Mouse (Mus musculus): ENCODE measurements around the gene Nfia. TPM values are rescaled to one million over a fixed set of nuclear protein-coding genes. Genes with fewer than 3 reads are reported as not detected.

The Nfia gene
- polyA plus RNA-seq, 1 experiment from 2014 or later = 15.9 TPM

- no peak overlapping the region for H3K27ac ChIP-seq (ENCODE audit: low read depth, low read length)
- no peaks in the 10 kb centered on the region for H3K36me3 ChIP-seq (ENCODE audit: control insufficient read depth, insufficient read depth)
- H3K4me1 ChIP-seq (replicated peaks; ENCODE audit: control insufficient read depth, insufficient read depth, low read length) = no peaks in the 10 kb centered on the region; the same call in 1 of the 2 replicates
- no peak for TF ChIP-seq CTCF (IDR thresholded peaks at IDR 0.05; ENCODE audit: low read depth)
- no peak overlapping the region for H3K9ac ChIP-seq (ENCODE audit: low read depth, low read length)
- ATAC-seq = no peak
- H3K4me2 ChIP-seq (replicated peaks; ENCODE audit: low read depth) = no peak overlapping the region
- no peaks in the 10 kb centered on the region for H3K9me3 ChIP-seq (ENCODE audit: control insufficient read depth)
- no peaks in the 10 kb centered on the region for H3K27me3 ChIP-seq (replicated peaks; ENCODE audit: control insufficient read depth, insufficient read depth, low read length)
- H3K4me3 ChIP-seq (ENCODE audit: low read depth, low read length) = no peak overlapping the region
- WGBS = 64% methylated on average over 1 of the region's 1 CpGs
Observed at GRCm38 (mm10) chr4:97963951-97964350, 191.4 kb downstream of the Nfia start.

DNA sequence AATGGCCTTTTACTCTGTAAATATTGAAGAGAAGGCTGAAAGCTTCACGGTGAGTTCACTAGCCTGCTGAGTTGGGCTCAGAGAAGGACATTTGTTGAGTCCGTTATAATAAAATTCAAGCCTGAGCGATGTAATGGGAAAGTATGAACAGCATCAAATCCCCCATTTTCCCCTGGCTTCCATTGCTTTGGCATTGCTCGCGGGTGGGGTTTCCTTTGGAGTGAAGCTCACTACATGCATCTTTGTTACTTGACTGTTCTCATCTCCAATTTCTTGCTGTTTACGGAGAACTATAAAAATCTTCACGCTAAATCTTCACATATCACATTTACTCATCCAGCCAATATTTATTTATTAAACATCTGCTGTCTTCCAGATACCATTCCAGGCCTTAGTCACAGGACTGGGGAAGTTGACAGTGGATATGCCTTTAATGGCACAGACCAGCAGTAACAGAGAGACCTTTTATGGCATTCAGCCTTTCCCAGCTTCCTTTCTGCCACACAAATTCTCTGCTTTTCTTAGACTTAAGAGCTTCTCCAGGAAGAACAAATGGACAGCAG is 196.3 kb downstream of the Nfia start:
- H3K4me3 ChIP-seq (ENCODE audit: low read depth, low read length) = no peak overlapping the region
- H3K27me3 ChIP-seq (replicated peaks; ENCODE audit: control insufficient read depth, insufficient read depth, low read length) = no peaks in the 10 kb centered on the region
- ATAC-seq = no peak
- no peak overlapping the region for H3K9ac ChIP-seq (ENCODE audit: low read depth, low read length)
- H3K9me3 ChIP-seq (ENCODE audit: control insufficient read depth) = no peaks in the 10 kb centered on the region
- no peaks in the 10 kb centered on the region for H3K36me3 ChIP-seq (ENCODE audit: control insufficient read depth, insufficient read depth)
- no peak overlapping the region for H3K27ac ChIP-seq (ENCODE audit: low read depth, low read length)
- TF ChIP-seq CTCF (IDR thresholded peaks at IDR 0.05; ENCODE audit: low read depth) = no peak
- no peaks in the 10 kb centered on the region; the same call in 1 of the 2 replicates for H3K4me1 ChIP-seq (replicated peaks; ENCODE audit: control insufficient read depth, insufficient read depth, low read length)
- 80% methylated on average over 7 of the region's 7 CpGs for whole genome bisulfite sequencing
- H3K4me2 ChIP-seq (replicated peaks; ENCODE audit: low read depth) = no peak overlapping the region

DNA sequence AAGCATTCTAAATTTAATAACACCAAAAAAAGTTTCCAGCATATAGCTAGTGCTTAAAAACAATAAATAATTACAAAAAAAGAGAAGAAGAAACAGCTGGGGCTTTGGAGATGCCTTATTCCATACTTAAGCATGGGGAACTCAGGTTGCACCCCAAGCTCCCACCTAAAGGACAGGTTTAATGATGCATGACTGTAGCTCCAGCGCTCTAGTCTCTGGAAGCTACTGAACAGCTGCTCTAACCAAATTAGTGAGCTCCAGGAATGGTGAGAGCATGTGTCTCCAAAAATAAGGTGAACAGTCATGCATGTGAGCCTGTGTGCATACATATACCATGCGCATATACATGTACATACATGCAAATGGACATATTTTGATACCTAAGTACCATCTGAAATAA is 200.5 kb downstream of the Nfia start:
- no peak overlapping the region for H3K27ac ChIP-seq (ENCODE audit: low read depth, low read length)
- H3K4me2 ChIP-seq (replicated peaks; ENCODE audit: low read depth) = no peak overlapping the region
- H3K4me1 ChIP-seq (replicated peaks; ENCODE audit: control insufficient read depth, insufficient read depth, low read length) = no peaks in the 10 kb centered on the region; the same call in 1 of the 2 replicates
- H3K36me3 ChIP-seq (ENCODE audit: control insufficient read depth, insufficient read depth) = no peaks in the 10 kb centered on the region
- no peak overlapping the region for H3K9ac ChIP-seq (ENCODE audit: low read depth, low read length)
- TF ChIP-seq CTCF (IDR thresholded peaks at IDR 0.05; ENCODE audit: low read depth) = no peak
- WGBS = 96% methylated on average over 2 of the region's 2 CpGs
- H3K27me3 ChIP-seq (replicated peaks; ENCODE audit: control insufficient read depth, insufficient read depth, low read length) = no peaks in the 10 kb centered on the region
- ATAC-seq = no peak
- H3K9me3 ChIP-seq (ENCODE audit: control insufficient read depth) = no peaks in the 10 kb centered on the region
- no peak overlapping the region for H3K4me3 ChIP-seq (ENCODE audit: low read depth, low read length)

- no peak for ATAC-seq
- Histone ChIP-seq H3K4me3 (ENCODE audit: low read depth, low read length) (no peak overlapping the region), H3K4me2 (replicated peaks; ENCODE audit: low read depth) (no peak overlapping the region), H3K27me3 (replicated peaks; ENCODE audit: control insufficient read depth, insufficient read depth, low read length) (no peaks in the 10 kb centered on the region), H3K9ac (ENCODE audit: low read depth, low read length) (no peak overlapping the region), H3K27ac (ENCODE audit: low read depth, low read length) (no peak overlapping the region), H3K4me1 (replicated peaks; ENCODE audit: control insufficient read depth, insufficient read depth, low read length) (no peaks in the 10 kb centered on the region), H3K9me3 (ENCODE audit: control insufficient read depth) (no peaks in the 10 kb centered on the region), H3K36me3 (ENCODE audit: control insufficient read depth, insufficient read depth) (no peaks in the 10 kb centered on the region)
- 53% methylated on average over 6 of the region's 6 CpGs for WGBS
- TF ChIP-seq CTCF (IDR thresholded peaks at IDR 0.05; ENCODE audit: low read depth) = no peak
Observed at GRCm38 (mm10) chr4:97974037-97974436, 201.5 kb downstream of the Nfia start.

GRCm38 (mm10) chr4:97976891-97977290 is 204.4 kb downstream of the Nfia start:
- 50% methylated on average over 5 of the region's 5 CpGs for WGBS
- Histone ChIP-seq H3K9me3 (ENCODE audit: control insufficient read depth) (no peaks in the 10 kb centered on the region), H3K27ac (ENCODE audit: low read depth, low read length) (no peak overlapping the region), H3K27me3 (replicated peaks; ENCODE audit: control insufficient read depth, insufficient read depth, low read length) (no peaks in the 10 kb centered on the region), H3K4me2 (replicated peaks; ENCODE audit: low read depth) (no peak overlapping the region), H3K4me3 (ENCODE audit: low read depth, low read length) (no peak overlapping the region), H3K4me1 (replicated peaks; ENCODE audit: control insufficient read depth, insufficient read depth, low read length) (no peaks in the 10 kb centered on the region), H3K9ac (ENCODE audit: low read depth, low read length) (no peak overlapping the region), H3K36me3 (ENCODE audit: control insufficient read depth, insufficient read depth) (no peaks in the 10 kb centered on the region)
- no peak for ATAC-seq
- no peak for TF ChIP-seq CTCF (IDR thresholded peaks at IDR 0.05; ENCODE audit: low read depth)

DNA sequence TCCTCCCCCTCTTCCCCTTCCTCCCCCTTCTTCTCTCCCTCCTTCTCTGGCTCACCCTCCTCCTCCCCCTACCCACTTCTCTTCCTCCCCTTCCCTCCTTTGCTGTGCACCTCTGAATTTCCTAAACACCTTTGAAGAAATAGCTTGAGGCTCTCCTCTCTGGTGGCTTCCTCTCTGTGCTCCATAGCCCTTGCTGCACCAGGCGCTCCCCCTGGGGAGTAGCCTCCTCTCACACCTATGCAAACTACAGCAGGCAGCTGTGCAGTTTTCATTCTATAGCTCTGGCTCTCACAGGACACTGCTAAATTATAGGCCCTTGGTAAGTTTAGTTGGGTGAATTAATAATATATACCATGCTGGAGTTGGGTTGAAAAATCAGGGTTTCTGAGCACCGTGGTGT is 211.8 kb downstream of the Nfia start:
- H3K9ac ChIP-seq (ENCODE audit: low read depth, low read length) = no peak overlapping the region
- H3K27ac ChIP-seq (ENCODE audit: low read depth, low read length) = no peak overlapping the region
- no peaks in the 10 kb centered on the region for H3K27me3 ChIP-seq (replicated peaks; ENCODE audit: control insufficient read depth, insufficient read depth, low read length)
- no peaks in the 10 kb centered on the region for H3K9me3 ChIP-seq (ENCODE audit: control insufficient read depth)
- H3K36me3 ChIP-seq (ENCODE audit: control insufficient read depth, insufficient read depth) = no peaks in the 10 kb centered on the region
- H3K4me1 ChIP-seq (replicated peaks; ENCODE audit: control insufficient read depth, insufficient read depth, low read length) = no peaks in the 10 kb centered on the region
- no peak for ATAC-seq
- TF ChIP-seq CTCF (IDR thresholded peaks at IDR 0.05; ENCODE audit: low read depth) = no peak
- no peak overlapping the region for H3K4me2 ChIP-seq (replicated peaks; ENCODE audit: low read depth)
- H3K4me3 ChIP-seq (ENCODE audit: low read depth, low read length) = no peak overlapping the region
- 90% methylated on average over 2 of the region's 2 CpGs for WGBS

Data from intestine, postnatal 0 days (tissue).